Mouse (Mus musculus) midbrain, embryonic 15.5 days (tissue): ENCODE results near the gene Rbms2. TPM values are rescaled to one million over a fixed set of nuclear protein-coding genes. Genes with fewer than 3 reads are reported as not detected.
"Not testable (repeated sequence)": the region's sequence is repeated elsewhere in the genome, so short reads cannot be mapped to it uniquely, and the experiment has no call there.

Experiments
- ATAC-seq: fragments of 200-750 bp; cut with Nextera tagmentation; replicated peaks from 2 replicates; pipeline ENCODE4 v1.8.0; 2017; ENCODE audit warnings: moderate TSS enrichment
- H3K27ac ChIP-seq: fragments of 300-500 bp; sonication (generic); 2 replicates; pipeline ENCODE4 v1.5.1; 2015; ENCODE audit warnings: mild to moderate bottlenecking, inconsistent platforms
- H3K27me3 ChIP-seq: fragments of 300-500 bp; sonication (generic); replicated peaks from 2 replicates; pipeline ENCODE4 v1.6.1; 2015; ENCODE audit warnings: inconsistent platforms
- H3K36me3 ChIP-seq: fragments of 300-500 bp; sonication (generic); replicated peaks from 2 replicates; pipeline ENCODE4 v1.6.1; 2015; ENCODE audit warnings: inconsistent platforms
- H3K4me1 ChIP-seq: fragments of 300-500 bp; sonication (generic); 2 replicates; pipeline ENCODE4 v1.6.1; 2015; ENCODE audit warnings: inconsistent platforms
- H3K4me2 ChIP-seq: fragments of 300-500 bp; sonication (generic); 2 replicates; pipeline ENCODE4 v1.6.1; 2015; ENCODE audit warnings: inconsistent platforms, mild to moderate bottlenecking, moderate library complexity
- H3K4me3 ChIP-seq: fragments of 300-500 bp; sonication (generic); 2 replicates; pipeline ENCODE4 v1.5.1; 2015; ENCODE audit warnings: mild to moderate bottlenecking, inconsistent platforms
- H3K9ac ChIP-seq: fragments of 300-500 bp; sonication (generic); 2 replicates; pipeline ENCODE4 v1.6.1; 2015; ENCODE audit warnings: mild to moderate bottlenecking, inconsistent platforms
- H3K9me3 ChIP-seq: fragments of 300-500 bp; sonication (generic); 2 replicates; pipeline ENCODE4 v1.6.1; 2016; ENCODE audit warnings: inconsistent platforms
- WGBS: fragments of 180-500 bp; shearing (Covaris S2); methylation state at CpG from one replicate; pipeline ENCODE4 v1.1.7; 2015; ENCODE audit warnings: mixed read lengths; 5-methylcytosine and 5-hydroxymethylcytosine counted together
- polyA plus RNA-seq: library from polyadenylated mRNA; unstranded; fragments of >200 nt; fragmentation: Nextera tagmentation; extraction: Ambion mirVana; gene quantifications from 2 replicates; pipeline ENCODE4 v1.2.1, GENCODE M21; 2015

Rbms2 gene
- polyA plus RNA-seq, 1 experiment from 2014 or later = 9.2 TPM

DNA sequence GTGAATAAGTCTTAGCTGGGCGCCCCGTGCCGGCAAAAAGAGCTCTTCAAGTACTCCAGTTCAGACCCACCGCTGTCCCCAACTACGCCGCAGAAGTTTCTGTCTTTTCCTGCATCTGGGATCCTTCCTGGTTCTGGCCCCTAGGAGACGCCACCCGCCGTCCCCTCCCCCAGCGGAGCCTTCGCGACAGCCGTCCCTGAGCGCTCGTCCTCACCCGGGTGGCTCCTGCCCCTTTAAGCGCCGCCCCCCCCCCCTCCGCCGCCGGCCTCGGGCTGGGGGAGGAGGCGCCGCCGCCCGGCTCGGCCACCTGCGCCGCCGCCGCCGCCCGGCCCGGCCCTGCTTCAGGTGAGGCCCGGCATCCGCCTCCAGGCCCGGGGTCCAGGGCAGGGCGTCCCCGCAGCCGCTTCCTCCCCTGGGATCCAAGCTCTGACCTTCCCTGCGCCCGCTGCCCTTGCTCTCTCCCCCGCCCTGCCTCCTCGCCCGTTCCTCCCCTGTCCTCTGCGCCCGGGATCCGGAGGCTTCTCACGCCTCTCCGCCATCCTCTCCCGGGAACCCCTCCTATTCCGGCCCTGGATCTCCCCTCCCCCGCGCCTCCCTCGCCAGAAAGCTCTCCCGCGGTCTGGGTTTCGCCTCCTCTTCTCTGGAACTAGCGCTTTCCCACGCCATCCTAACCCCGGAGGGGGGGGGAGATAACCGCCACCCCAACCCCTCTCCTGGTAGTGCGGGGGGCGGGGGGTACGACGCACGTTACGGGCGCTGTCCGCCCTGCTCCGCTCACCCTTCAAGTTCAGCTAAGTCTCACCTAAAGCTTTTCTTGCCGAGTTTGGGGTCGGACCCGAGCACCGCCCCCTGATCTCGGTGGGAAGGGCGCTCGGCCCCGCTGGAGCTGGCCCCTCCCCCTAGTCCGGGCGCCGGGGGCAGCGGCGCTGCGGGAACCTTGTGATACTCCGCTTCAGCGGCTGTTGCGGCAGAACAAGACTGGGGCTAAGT is 87.3 kb downstream of the Rbms2 start:
- peaks cover 26% of the 10 kb centered on the region for H3K36me3 ChIP-seq
- H3K27ac ChIP-seq = peak overlapping the region; percentile 79
- peak overlapping the region; percentile 87 for H3K4me2 ChIP-seq
- peak overlapping the region; percentile 66 for H3K9ac ChIP-seq
- WGBS = under 1% methylated on average over 66 of the region's 88 CpGs
- no peaks in the 10 kb centered on the region for H3K9me3 ChIP-seq
- no peaks in the 10 kb centered on the region for H3K27me3 ChIP-seq
- peaks cover 49% of the 10 kb centered on the region for H3K4me1 ChIP-seq
- ATAC-seq = peak; percentile 45
- peak overlapping the region; percentile 66 for H3K4me3 ChIP-seq

DNA sequence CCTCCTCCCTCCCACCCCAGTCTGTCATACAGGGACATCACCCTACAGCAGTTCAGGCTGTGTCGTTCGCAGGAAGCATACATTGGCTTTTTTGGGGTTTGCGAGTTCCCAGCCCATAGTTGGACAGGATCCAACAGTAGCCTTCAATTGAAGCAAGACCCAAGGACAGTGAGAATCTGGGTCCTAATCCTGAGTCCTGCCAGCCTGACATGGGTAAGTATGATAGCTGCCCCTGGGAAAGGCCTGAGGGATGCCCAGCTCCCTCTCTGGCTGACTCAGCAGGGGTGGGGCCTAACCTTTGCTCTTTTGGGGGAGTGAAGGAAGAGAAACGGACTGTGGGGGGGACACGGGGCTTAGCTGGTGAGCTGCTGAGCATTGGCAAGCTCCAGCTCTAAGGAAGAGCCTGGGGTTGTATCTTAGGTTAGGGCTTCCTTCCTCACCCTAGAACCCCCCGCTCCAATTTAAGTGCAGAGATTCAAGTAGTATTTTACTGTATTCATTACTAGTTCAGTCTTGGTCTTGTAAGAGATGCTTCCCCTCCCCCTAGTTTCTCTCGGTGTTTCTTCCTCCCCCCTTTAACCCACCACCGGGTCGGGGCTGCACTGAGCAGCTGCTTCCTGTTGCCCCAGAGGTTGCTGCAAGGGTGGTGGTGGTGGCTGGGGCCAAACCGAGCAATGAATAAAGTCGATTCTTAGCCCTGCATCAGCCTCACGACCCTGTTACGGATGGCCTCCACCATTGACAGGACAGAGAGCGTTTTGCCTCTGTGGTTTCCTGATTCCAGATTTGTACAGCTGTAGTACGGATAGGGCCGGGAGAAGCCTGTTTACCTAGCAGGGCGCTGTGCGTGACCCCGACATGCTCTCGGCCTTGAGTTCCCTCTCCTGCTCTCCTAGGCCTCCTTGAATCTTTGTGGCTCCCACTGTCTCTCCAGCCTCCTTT is 88.3 kb downstream of the Rbms2 start, which contains the start of gene Baz2a:
Gene Baz2a, plus strand, starts transcription at position 14 of the 942 bp plus-strand sequence.
- 2% methylated on average over 20 of the region's 20 CpGs for WGBS

DNA sequence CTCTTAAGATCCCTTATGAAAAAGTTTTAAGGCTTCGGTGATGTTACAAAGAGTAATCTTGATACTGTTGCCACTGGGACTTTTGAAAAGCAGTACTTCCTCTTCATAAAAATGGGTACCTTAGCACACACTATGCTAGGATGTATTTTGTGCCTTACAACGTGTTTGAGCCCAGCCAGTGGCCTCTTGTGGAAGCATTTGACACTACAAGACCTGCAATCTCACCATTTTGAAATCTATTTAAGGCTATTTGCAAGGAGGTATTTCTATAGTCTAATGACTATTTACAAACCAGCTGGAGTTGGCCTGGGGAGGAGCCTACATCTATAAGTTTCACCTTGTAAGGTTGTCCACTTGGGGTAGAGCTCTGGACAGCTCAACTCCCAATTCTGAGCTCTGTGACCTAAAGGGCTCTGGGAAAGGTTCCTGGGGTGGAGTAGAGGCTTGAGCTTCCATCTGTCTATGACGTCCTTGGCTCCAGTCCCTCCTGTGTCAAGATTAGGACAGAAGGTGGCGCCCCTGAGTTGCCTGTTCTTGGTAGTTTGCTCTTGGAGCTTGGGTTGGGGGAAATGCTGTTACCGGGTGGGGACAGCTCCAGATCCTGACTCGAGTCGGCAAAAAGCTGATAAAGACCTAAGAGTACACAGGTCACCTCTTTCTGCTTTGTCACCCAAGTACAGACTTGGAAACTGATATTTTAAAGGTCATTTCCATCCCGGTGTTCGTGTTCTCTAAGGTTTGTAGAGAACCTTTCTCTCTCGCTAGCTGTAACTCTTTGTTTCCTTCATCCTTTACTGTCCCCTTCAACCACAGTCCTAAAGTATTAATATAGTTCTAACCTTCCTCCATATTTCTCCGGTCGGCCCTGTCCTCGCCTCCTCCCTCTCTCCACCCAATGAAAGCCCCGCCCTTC is 89.2 kb downstream of the Rbms2 start:
- peak; percentile 21; the same call in 1 of the 2 replicates for ATAC-seq
- 9% methylated on average over 14 of the region's 14 CpGs for WGBS
- H3K9ac ChIP-seq = no peak overlapping the region; the same call in 1 of the 2 replicates
- H3K27me3 ChIP-seq = no peaks in the 10 kb centered on the region
- no peaks in the 10 kb centered on the region for H3K9me3 ChIP-seq
- H3K4me1 ChIP-seq = peaks cover 48% of the 10 kb centered on the region
- peak overlapping the region; percentile 66 for H3K4me3 ChIP-seq
- peak overlapping the region; percentile 87 for H3K4me2 ChIP-seq
- H3K36me3 ChIP-seq = peaks cover 41% of the 10 kb centered on the region
- peak overlapping the region; percentile 52; the same call in 1 of the 2 replicates for H3K27ac ChIP-seq

More for the DNA sequence above, 88.3 kb downstream of the Rbms2 start, which contains the start of gene Baz2a:
- Histone ChIP-seq H3K9me3 (no peaks in the 10 kb centered on the region), H3K27ac (peak within 1 kb of the TSS; percentile 79), H3K4me3 (peak within 1 kb of the TSS; percentile 66), H3K36me3 (peaks cover 31% of the 10 kb centered on the region), H3K9ac (peak within 1 kb of the TSS; percentile 66), H3K27me3 (no peaks in the 10 kb centered on the region), H3K4me1 (peaks cover 46% of the 10 kb centered on the region), H3K4me2 (peak within 1 kb of the TSS; percentile 87)
- ATAC-seq = peak; percentile 12; the same call in 1 of the 2 replicates

DNA sequence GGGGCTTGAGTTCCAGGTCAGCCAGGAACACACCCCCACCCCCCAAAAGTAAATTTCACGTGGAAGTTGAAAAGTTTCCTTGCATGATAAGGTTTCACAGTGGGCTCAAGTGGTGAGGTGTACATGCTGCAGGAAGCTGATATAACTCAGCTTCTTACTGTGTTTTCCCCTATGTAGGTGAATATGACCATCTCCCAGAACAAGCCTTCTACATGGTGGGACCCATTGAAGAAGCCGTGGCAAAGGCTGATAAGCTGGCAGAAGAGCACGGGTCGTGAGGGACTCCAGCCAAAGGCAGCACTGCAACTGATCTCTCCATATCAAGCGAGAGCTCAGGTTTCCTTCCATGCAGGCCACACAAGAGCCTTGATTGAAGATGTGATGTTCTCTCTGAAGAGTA is 90.3 kb downstream of the Rbms2 start:
- H3K9ac ChIP-seq = no peak overlapping the region
- no peak overlapping the region for H3K27ac ChIP-seq
- WGBS = 77% methylated on average over 5 of the region's 5 CpGs
- no peak for ATAC-seq
- H3K4me1 ChIP-seq = peaks cover 55% of the 10 kb centered on the region
- peaks cover 51% of the 10 kb centered on the region for H3K36me3 ChIP-seq
- no peak overlapping the region for H3K4me3 ChIP-seq
- no peaks in the 10 kb centered on the region for H3K9me3 ChIP-seq
- no peaks in the 10 kb centered on the region for H3K27me3 ChIP-seq
- H3K4me2 ChIP-seq = no peak overlapping the region

DNA sequence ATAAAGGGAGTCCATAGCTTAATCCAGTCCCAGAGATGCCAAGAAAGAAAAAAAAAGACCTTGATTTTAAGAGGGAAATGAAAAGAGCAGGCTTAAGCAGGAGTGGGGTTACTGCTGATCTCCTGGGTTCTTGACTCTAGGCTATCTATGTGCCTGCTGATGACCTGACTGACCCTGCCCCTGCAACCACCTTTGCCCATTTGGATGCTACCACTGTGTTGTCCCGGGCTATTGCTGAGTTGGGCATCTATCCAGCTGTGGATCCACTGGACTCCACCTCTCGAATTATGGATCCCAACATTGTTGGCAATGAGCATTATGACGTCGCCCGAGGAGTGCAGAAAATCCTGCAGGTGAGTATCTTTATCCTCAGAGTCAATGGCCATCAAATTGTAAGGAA is 91.9 kb downstream of the Rbms2 start:
- Histone ChIP-seq H3K4me2 (no peak overlapping the region), H3K9me3 (no peaks in the 10 kb centered on the region), H3K4me3 (no peak overlapping the region), H3K4me1 (peaks cover 46% of the 10 kb centered on the region), H3K9ac (no peak overlapping the region), H3K27ac (no peak overlapping the region), H3K36me3 (peaks cover 52% of the 10 kb centered on the region), H3K27me3 (no peaks in the 10 kb centered on the region)
- WGBS = 91% methylated on average over 5 of the region's 5 CpGs
- ATAC-seq = no peak

DNA sequence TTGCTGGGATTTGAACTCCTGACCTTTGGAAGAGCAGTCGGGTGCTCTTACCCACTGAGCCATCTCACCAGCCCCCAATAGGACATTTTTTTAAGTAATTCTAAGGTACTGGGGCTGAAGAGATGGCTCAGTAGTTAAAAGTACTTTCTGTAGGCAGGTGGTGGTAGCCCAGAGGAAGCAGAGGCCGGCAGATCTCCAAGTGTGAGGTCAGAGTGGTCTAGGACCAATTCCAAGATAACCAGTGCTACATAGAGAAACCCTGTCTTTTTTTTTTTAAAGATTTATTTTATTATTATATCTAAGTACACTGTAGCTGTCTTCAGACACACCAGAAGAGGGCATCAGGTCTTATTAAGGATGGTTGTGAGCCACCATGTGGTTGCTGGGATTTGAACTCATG is 92.9 kb downstream of the Rbms2 start:
- H3K9ac ChIP-seq, H3K4me3 ChIP-seq, H3K9me3 ChIP-seq, H3K4me2 ChIP-seq, H3K27me3 ChIP-seq, ATAC-seq, H3K27ac ChIP-seq: not testable (repeated sequence)
- 96% methylated on average over 2 of the region's 2 CpGs for WGBS
- H3K36me3 ChIP-seq = peaks cover 52% of the 10 kb centered on the region
- peaks cover 45% of the 10 kb centered on the region for H3K4me1 ChIP-seq

DNA sequence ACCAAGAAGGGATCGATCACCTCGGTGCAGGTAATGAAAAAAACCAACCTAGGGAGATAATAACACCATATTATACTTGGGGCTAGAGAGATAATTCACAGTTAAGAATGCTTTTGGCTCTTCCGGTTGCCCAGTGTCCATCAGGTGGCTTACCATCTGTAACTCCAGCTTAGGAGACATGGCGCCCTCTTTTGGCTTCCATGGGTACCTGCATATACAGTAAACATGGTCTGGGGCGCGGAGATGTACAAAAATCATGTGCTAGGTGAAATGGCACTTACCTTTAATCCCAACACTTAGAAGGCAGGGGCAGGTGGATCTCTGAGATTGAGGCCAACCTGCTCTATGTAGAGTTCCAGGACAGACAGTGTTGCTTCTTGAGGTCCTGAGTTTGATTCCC is 93.7 kb downstream of the Rbms2 start:
- Histone ChIP-seq H3K4me2 (no peak overlapping the region), H3K27me3 (no peaks in the 10 kb centered on the region), H3K36me3 (peaks cover 52% of the 10 kb centered on the region), H3K4me3 (no peak overlapping the region), H3K27ac (no peak overlapping the region), H3K4me1 (peaks cover 42% of the 10 kb centered on the region), H3K9ac (0 out of 2 replicates have a peak overlapping the region, but pooled peaks have one; percentile 8), H3K9me3 (no peaks in the 10 kb centered on the region)
- no peak for ATAC-seq
- 79% methylated on average over 6 of the region's 6 CpGs for WGBS

DNA sequence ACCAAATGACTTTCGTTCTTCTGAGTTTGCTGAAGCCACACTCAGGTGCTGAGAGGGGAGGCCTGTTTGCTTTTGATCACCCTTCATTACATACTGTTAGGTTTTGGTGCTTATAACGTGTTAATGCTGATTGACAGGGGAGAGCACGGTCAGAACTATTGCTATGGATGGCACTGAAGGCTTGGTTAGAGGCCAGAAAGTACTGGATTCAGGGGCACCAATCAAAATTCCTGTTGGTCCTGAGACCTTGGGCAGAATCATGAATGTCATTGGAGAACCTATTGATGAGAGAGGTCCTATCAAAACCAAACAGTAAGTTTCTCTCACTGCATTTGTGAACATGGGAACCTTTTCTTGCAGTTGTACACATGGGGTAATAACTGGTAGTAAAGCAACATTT is 95.9 kb downstream of the Rbms2 start:
- Histone ChIP-seq H3K27ac (peak overlapping the region; percentile 91), H3K9me3 (no peaks in the 10 kb centered on the region), H3K4me1 (peaks cover 31% of the 10 kb centered on the region), H3K27me3 (no peaks in the 10 kb centered on the region), H3K9ac (peak overlapping the region; percentile 84), H3K4me3 (peak overlapping the region; percentile 70), H3K4me2 (peak overlapping the region; percentile 78), H3K36me3 (peaks cover 39% of the 10 kb centered on the region)
- 2% methylated on average over 3 of the region's 3 CpGs for WGBS
- ATAC-seq = no peak

DNA sequence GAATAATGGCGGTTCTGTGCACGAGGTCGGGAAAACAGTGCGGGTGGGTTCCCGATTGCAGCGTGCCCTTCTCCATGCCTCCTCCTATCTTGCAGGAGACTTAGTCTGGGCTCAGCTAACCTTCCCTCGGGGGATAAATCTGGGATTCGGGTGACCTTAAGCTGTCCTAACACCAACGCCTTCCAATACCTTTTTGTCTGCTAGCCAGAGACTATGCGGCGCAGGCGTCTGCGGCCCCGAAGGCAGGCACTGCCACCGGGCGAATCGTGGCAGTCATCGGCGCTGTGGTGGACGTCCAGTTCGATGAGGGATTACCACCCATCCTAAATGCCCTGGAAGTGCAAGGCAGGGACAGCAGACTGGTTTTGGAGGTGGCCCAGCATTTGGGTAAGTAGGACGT is 96.4 kb downstream of the Rbms2 start:
- Histone ChIP-seq H3K27ac (peak overlapping the region; percentile 91), H3K9me3 (no peaks in the 10 kb centered on the region), H3K4me2 (peak overlapping the region; percentile 78), H3K4me1 (peaks cover 31% of the 10 kb centered on the region), H3K36me3 (peaks cover 35% of the 10 kb centered on the region), H3K4me3 (peak overlapping the region; percentile 70), H3K27me3 (no peaks in the 10 kb centered on the region), H3K9ac (peak overlapping the region; percentile 84)
- ATAC-seq = peak; percentile 15
- whole genome bisulfite sequencing = under 1% methylated on average over 22 of the region's 22 CpGs

DNA sequence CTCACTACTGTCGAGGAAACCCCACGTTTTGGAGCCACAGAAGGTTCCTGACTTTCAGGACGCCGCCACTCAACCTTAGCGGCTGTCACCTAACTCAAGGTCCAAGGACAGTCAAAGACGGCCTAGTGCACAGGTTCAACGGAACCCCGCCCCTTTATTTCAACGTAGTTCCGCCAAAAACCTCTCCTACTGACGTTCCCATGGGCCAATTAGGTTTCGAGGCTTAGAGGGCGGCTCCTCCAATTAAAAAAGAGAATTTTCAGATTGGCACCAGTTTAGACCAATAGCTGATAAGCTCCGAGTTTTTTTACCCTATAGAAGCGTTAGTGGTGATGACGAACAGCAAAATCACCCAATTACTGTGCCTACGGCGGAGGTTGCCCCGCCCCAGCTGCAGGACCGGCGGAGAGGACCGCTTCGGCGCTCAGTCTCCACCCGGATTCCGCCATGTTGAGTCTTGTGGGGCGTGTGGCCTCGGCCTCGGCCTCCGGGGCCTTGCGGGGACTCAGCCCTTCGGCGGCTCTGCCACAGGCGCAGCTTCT is 97.1 kb downstream of the Rbms2 start, which contains the start of gene Atp5b:
Gene Atp5b, plus strand, starts transcription at position 394 of the 542 bp plus-strand sequence.
- WGBS = under 1% methylated on average over 34 of the region's 34 CpGs
- Histone ChIP-seq H3K4me3 (peak within 1 kb of the TSS; percentile 70), H3K27ac (peak within 1 kb of the TSS; percentile 91), H3K4me1 (peaks cover 31% of the 10 kb centered on the region), H3K27me3 (no peaks in the 10 kb centered on the region), H3K9me3 (no peaks in the 10 kb centered on the region), H3K4me2 (peak within 1 kb of the TSS; percentile 78), H3K9ac (peak within 1 kb of the TSS; percentile 84), H3K36me3 (peaks cover 27% of the 10 kb centered on the region)
- ATAC-seq = peak; percentile 99

DNA sequence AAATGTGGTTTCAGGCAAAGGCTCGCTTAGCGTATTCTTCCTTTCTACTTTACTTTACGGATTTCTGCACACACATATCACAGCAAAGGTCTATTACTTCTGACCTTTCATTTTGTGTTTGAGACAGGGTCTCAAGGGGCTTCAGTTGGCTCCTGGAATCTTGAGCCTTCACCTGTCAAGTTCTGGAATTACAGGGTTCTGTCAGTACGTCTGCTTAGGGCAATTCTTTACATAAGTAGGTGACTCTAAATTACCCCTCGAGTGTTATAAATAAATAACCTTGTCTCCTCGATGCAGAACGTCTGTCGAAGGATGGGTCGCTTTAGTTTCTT is 97.7 kb downstream of the Rbms2 start:
- Histone ChIP-seq H3K9ac (peak overlapping the region; percentile 75), H3K9me3 (no peaks in the 10 kb centered on the region), H3K4me1 (peaks cover 31% of the 10 kb centered on the region), H3K4me3 (peak overlapping the region; percentile 70), H3K4me2 (peak overlapping the region; percentile 69), H3K27me3 (no peaks in the 10 kb centered on the region), H3K36me3 (peaks cover 25% of the 10 kb centered on the region), H3K27ac (peak overlapping the region; percentile 90)
- WGBS = 16% methylated on average over 9 of the region's 9 CpGs
- no peak for ATAC-seq
